Mouse (Mus musculus) frontal cortex, postnatal 36 days (tissue): Measurements from ENCODE around the gene Dlgap4.

Experiments
- DNase-seq, 2 experiments: peaks; one replicate each; pipeline ENCODE4 v3.0.0; 2022; ENCODE audit warnings: low spot score in 2 of 2

Dlgap4 gene

GRCm38 (mm10) chr2:156658751-156659150, 45.2 kb downstream of the Dlgap4 start:
- peak in 1 of 2 experiments; percentile 63 for DNase-seq

DNA sequence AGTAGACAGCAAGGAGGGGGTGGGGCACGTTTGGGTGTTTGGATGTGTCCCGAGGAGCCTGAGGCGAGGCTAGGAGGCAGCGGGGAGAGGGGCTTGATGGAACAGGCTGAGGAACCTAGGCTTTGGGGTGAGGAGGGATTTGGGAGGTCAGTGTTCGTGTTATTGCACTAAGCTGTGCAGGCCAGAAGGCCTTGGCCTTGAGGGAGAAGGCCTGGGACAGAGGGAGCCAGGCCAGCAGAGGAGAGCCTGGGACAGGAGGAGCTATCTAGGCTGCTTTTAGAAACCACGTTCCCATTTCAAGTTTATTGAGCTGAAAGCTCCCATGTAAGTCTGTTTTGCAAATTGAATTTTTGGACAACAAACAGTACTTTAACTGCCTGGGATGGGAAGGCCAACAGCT, 46.5 kb downstream of the Dlgap4 start:
- no peak for DNase-seq

GRCm38 (mm10) chr2:156663162-156663561, 49.7 kb downstream of the Dlgap4 start:
- no peak for DNase-seq

DNA sequence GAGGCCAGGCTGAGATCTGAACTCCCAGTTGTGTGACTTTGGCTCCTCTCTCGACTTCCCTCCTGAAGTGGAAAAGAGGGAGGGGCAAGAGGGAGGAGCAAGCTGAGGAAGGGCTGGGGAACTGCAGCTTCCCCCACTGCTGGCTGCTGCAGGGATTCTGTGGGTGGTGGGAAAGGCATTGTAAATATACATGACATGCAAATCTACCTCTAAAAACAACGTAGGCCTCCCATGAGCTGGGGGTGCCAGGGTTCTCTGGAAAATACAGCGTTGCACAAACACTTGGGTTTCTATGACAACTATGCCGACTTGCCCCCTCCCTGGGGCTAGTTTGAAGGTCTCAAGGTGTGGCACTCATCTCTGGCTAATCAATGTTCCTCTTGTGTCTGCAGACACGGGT, 50.9 kb downstream of the Dlgap4 start:
- peak; percentile 64 for DNase-seq

- DNase-seq: peak in 1 of 2 experiments; percentile 51
These were observed 51.6 kb downstream of the Dlgap4 start for GRCm38 (mm10) chr2:156664993-156665518.

- DNase-seq: no peak
These were observed 52.2 kb downstream of the Dlgap4 start for GRCm38 (mm10) chr2:156665620-156666196.

DNA sequence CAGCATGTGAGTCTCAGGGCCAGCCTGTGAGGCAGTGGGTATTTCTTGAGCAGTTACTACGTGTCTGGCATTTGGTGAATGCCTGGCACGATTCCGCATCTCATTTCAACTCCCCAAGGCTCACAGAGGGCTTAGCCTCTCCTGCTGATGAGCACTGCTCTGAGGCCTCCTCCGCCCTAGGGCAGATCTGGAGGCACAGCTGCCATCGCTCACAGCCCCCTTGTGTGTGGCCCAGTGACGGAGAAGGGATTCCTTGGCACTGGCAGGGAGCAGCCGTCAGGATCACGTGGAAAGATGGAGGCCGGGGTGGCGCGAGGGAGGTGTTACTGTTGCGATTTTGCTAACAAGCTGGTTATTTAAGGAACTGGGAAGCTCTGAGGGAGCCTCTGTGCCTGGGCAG, 52.7 kb downstream of the Dlgap4 start:
- peak; percentile 94 to 95 for DNase-seq

- no peak for DNase-seq
These were observed 53.8 kb downstream of the Dlgap4 start for GRCm38 (mm10) chr2:156667290-156667689.

DNA sequence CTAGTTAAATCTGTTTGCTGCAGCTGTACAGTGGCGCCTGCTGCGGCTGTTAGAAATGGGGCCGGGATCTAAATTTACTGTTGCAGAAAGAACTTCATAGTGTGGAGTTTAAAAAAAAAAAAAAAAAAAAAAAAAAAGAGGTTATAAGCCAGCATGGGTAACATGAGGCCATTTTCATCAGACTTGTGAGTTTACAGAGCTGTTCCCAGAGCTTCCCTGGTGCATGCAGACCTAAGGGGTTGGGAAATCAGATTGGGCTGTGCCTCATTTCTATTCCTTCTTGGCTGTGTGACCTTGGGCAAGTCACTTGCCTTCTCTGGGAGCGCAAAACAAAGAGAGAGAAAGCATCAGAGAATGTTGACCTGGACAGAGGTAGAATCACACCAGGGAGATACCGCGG, 55.1 kb downstream of the Dlgap4 start:
- no peak for DNase-seq

- DNase-seq: peak; percentile 79 to 91
These were observed 59.8 kb downstream of the Dlgap4 start for GRCm38 (mm10) chr2:156673307-156673706.

DNA sequence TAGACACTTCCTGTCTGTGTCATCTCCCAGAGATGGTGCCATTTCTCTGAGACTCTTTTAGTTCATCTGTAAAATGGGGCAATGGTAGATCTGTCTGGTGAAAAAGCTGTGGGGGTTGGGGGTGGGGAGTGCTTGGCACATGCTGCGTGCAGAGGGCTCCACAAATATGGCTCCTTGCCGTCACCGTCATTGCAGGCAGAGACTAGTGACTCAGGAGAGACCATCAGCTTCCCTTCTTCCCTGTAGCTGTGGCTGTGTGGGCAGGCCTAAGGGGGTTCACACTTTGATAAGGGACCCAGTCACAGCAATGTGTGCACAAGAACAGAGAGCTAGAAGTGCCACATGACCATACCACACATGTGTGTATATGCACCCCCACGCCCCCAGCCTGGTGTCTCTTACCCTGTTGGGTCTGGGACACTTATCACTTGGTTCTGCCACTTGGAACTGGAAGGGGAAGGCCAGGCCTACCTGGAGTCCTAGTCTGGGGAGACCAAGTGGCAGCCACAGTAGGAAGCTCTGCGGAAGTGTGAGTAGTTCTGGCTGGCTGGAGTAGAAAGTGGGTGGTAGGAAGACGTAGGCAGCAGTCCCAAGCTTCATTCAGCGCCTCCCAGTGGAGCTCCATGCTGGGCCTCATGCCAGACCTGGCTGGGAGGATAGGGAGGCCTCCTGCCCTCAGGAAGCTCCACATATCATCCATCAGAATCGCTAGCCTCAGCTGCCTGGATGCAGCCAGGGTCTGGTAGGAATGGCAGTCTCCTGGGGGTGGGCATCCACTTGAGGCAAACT, 60.6 kb downstream of the Dlgap4 start:
- DNase-seq: peak; percentile 53 to 57

DNA sequence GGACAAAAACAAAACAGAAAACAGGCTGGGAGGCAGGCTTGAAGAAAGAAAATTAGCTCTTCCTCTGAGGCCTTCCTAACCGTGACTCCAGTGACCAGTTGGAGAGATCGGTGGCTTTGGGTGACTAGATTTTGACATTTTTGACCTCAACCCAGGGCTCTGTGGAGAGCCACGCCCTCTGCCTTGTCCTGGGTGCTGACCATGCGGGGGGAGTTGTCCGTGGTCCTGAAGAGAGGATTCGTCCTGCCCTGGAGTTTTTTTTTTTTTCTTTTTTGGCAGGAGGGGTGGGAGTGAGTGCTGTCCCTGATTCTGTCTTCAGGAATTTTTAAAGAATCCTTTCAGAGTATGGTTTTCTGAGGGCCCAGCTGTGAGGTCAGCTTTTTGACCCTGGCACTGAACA, 63.4 kb downstream of the Dlgap4 start:
- no peak for DNase-seq

- DNase-seq: no peak
These were observed 64.6 kb downstream of the Dlgap4 start for GRCm38 (mm10) chr2:156678112-156678511.

DNA sequence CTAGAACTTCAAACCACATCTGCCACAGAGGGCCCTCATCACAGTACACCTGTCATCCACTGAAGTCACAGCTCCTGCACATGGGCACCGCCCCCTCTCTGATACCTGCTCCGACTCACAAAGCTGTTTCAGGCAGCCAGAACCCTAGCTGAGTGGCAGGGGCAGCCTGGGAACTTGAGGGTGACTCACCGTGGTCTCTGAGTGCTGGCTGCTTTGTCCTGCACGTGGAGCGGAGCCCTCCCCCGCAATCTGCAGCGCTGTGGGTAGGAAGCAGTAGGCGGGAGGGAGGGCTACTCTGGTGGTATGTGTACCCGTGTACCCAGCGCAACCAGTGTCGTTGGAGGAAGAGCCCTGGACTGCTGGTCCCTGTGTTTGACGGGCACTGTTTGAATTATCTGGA, 69.5 kb downstream of the Dlgap4 start:
- peak in 1 of 2 experiments; percentile 41 for DNase-seq

GRCm38 (mm10) chr2:156685999-156686398, 72.5 kb downstream of the Dlgap4 start:
- no peak for DNase-seq

DNA sequence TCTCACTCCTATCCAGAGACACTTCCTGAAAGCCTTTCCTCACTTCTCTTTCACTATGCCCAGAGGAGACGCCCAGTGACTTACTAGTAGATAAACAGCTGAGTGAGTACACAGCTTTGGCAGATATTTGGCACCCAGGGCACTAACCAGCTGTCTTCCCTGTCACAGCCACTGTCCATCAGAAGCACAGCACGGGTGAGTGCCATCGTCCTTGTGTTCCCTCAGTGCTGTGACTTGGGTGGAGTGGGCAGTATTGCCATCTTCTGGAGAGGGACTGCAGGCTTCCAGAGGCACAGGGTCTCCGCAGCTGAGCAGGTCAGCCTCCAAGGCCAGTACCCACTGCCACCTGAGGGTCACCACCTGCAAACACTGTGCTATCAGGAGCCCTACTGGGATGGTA, 73.2 kb downstream of the Dlgap4 start:
- no peak for DNase-seq

DNA sequence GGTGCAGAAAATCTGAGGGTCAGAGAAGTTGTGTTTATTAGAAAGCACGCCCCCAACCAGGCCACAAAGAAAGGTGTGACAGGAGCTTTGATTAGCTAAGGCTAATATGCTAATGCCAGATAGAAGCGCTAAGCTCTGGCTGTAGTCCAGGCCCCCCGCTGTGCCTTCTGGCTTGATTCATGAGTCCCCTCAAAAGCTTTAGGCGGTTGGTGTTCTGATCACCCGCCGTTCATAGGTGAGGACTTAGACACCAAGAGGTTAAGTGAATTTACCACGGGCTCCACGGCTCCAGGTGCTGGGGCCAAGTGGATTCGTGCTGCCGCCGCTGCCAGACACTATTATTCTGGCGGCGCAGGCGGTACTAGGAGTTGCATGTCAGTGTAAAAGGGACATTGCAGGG, 75.1 kb downstream of the Dlgap4 start:
- no peak for DNase-seq

DNA sequence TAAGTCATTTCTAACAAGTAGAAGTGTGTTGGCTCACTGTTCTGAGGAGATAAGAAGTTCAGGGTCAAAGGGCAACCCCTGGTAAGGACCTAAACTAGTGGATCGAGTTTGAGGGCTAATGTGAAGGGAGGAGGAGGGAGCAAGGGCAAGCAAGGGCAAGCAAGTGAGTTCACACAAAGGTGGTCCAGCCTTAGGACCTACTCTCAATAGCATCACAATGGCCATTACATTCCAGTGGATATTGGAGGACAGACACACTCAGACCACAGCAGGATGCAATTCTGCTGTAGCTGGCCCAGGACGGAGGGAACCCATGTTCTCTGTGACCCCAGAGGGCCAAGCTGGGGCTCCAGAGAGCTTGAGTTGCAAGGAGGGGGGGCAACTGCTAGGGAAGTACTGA, 77.3 kb downstream of the Dlgap4 start:
- DNase-seq: no peak

- no peak for DNase-seq
These were observed 78.2 kb downstream of the Dlgap4 start for GRCm38 (mm10) chr2:156691746-156692145.

DNA sequence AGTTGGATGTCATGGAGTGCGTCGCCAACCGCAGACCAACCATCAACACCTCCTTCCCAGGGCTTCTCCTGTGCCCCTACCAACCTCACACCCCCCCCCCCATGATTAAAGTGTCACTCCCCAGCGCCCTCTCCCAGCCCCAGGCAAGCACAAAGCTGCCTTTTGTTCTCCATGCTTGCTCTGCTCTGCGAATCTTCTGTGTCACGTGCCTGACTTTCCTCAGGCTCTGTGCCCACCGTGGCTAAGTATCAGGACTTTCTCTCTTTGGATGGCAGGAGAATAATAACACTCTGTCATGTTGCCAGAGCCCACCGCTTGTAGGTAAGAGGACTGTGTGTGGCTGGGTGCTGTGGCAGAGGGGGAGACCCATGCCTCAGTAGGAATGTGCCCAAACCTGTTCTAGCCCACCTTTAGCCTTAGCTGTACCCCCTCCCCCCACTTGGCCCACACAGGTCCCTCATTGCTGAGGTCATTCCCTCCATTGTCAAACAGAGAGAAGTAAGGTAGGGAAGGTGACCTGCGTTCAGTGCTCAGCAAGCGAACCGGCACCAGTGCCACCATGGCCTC, 79.8 kb downstream of the Dlgap4 start:
- no peak for DNase-seq

GRCm38 (mm10) chr2:156697261-156697660, 83.8 kb downstream of the Dlgap4 start:
- no peak for DNase-seq

GRCm38 (mm10) chr2:156698168-156698567, 84.7 kb downstream of the Dlgap4 start:
- DNase-seq: no peak

- peak; percentile 83 to 89 for DNase-seq
These were observed 92.0 kb downstream of the Dlgap4 start for GRCm38 (mm10) chr2:156705473-156705872.
